21 mouse cellular contexts compared by ENCODE assay signal in genomic region chr4:114329978-114330377, GRCm38 (mm10).
DNase-seq lines count a peak whose midpoint lies in the region; ATAC-seq and TF ChIP-seq lines count a peak whose summit lies in the region.
"Had no signal": no experiment of that assay in that cellular context is flagged by ENCODE, and none has a peak within 500 bp of the region (broad histone marks: within the 10 kb centered on the region; RNA-seq: fewer than 3 reads in every experiment).

No protein-coding gene starts in this region.

- no peak for ATAC-seq in kidney, embryonic 16.5 days (ENCODE audit: low FRiP score, low TSS enrichment)
- peak; percentile 67; the same call in 1 of the 2 replicates for ATAC-seq in common myeloid progenitor, adult 5-6 weeks (replicated peaks; ENCODE audit: low read depth, poor library complexity, severe bottlenecking)
- ATAC-seq in granulocyte monocyte progenitor cell, adult 5-6 weeks (replicated peaks; ENCODE audit: poor library complexity, severe bottlenecking) = peak; percentile 52
- peak; percentile 60 for ATAC-seq in megakaryocyte progenitor cell, adult 5-6 weeks (replicated peaks; ENCODE audit: poor library complexity)
- ATAC-seq: activated CD4-positive, CD25-positive, alpha-beta regulatory T cell, adult 4 months; CD4-positive, CD25-positive, alpha-beta regulatory T cell, adult 4 months; Patski had no signal

- H3K4me1 ChIP-seq in kidney, adult 2 months (ENCODE audit: control insufficient read depth, insufficient read depth, low read length) = peaks cover 8% of the 10 kb centered on the region
- no peaks in the 10 kb centered on the region for H3K4me1 ChIP-seq in kidney, embryonic 16.5 days (ENCODE audit: insufficient read depth, low read length)
- no peaks in the 10 kb centered on the region for H3K4me1 ChIP-seq in midbrain, embryonic 10.5 days

- no peaks in the 10 kb centered on the region for H3K9me3 ChIP-seq in kidney, embryonic 16.5 days (ENCODE audit: low read length)
- H3K9me3 ChIP-seq in midbrain, embryonic 10.5 days (replicated peaks) = no peaks in the 10 kb centered on the region
- H3K9me3 ChIP-seq: G1E had no signal

- H3K27ac ChIP-seq in kidney, adult 2 months (ENCODE audit: insufficient read depth, low read depth, low read length) = peak overlapping the region; percentile 56
- no peak overlapping the region for H3K27ac ChIP-seq in kidney, embryonic 16.5 days (ENCODE audit: low read length)
- no peak overlapping the region for H3K27ac ChIP-seq in midbrain, embryonic 10.5 days (replicated peaks)

- TF ChIP-seq CTCF in kidney, adult 2 months (conservative IDR thresholded peaks at IDR 0.05; ENCODE audit: insufficient read depth, insufficient read length, low read depth, low read length) = no peak

- 98% methylated on average over 1 of the region's 1 CpGs for WGBS in kidney, adult 2 months
- 90% methylated on average over 1 of the region's 1 CpGs for WGBS in kidney, embryonic 16.5 days
- 92% methylated on average over 1 of the region's 1 CpGs for WGBS in midbrain, embryonic 10.5 days

- no peak for DNase-seq in kidney, adult 2 months
- DNase-seq in layer of hippocampus, adult 11-12 months (ENCODE audit: low spot score) = no peak
- no peak for DNase-seq in frontal cortex, postnatal 10 days (ENCODE audit: low spot score in 2 of 2)
- DNase-seq in midbrain, embryonic 10.5 days (ENCODE audit: low spot score) = no peak
- DNase-seq: adrenal gland, adult 2 months; adrenal gland, adult 8-10 months; adrenal gland, postnatal 10 days; adrenal gland, postnatal 14 days; adrenal gland, postnatal 25 days; adrenal gland, postnatal 36 days; B cell, adult 2 months; cerebellum, adult 11 months; cerebellum, adult 11-12 months had no signal

- H3K9ac ChIP-seq in kidney, embryonic 16.5 days (replicated peaks; ENCODE audit: low read length) = no peak overlapping the region

- TF ChIP-seq POLR2A in kidney, adult 2 months (IDR thresholded peaks at IDR 0.05; ENCODE audit: low read depth, low read length) = no peak

- H3K4me3 ChIP-seq in kidney, adult 2 months (ENCODE audit: insufficient read depth, low read depth, low read length) = no peak overlapping the region
- H3K4me3 ChIP-seq in kidney, embryonic 16.5 days (ENCODE audit: low read length) = no peak overlapping the region
- H3K4me3 ChIP-seq in midbrain, embryonic 10.5 days = no peak overlapping the region

- no peaks in the 10 kb centered on the region for H3K36me3 ChIP-seq in kidney, adult 2 months (ENCODE audit: control insufficient read depth, insufficient read depth, low read length)
- no peaks in the 10 kb centered on the region for H3K36me3 ChIP-seq in kidney, embryonic 16.5 days (ENCODE audit: insufficient read depth, low read length)
- H3K36me3 ChIP-seq in midbrain, embryonic 10.5 days = no peaks in the 10 kb centered on the region
- H3K36me3 ChIP-seq: G1E had no signal

- H3K4me2 ChIP-seq in kidney, embryonic 16.5 days (replicated peaks; ENCODE audit: low read depth, low read length) = no peak overlapping the region

- no peaks in the 10 kb centered on the region for H3K27me3 ChIP-seq in kidney, adult 2 months (replicated peaks; ENCODE audit: control insufficient read depth, insufficient read depth, low read length)
- peaks cover 10% of the 10 kb centered on the region for H3K27me3 ChIP-seq in kidney, embryonic 16.5 days (ENCODE audit: insufficient read depth, low read length)
- no peaks in the 10 kb centered on the region for H3K27me3 ChIP-seq in midbrain, embryonic 10.5 days (ENCODE audit: low read depth, poor library complexity, severe bottlenecking)
- H3K27me3 ChIP-seq: Patski had no signal
